In genomic region chr2:26315925-26316311, GRCm38 (mm10) we compare ENCODE assay signal across 8 mouse cellular contexts. TPM values are rescaled to one million over a fixed set of nuclear protein-coding genes. Genes with fewer than 3 reads are reported as not detected.
DNase-seq lines count a peak whose midpoint lies in the region; ATAC-seq and TF ChIP-seq lines count a peak whose summit lies in the region.

No protein-coding gene starts in this region.

- peak overlapping the region; percentile 71 for H3K9ac ChIP-seq in ES-E14 (ENCODE audit: insufficient read depth, low read depth, low read length, poor library complexity, severe bottlenecking)
- H3K9ac ChIP-seq in embryonic facial prominence, embryonic 15.5 days, result peak overlapping the region; percentile 94

- H3K36me3 ChIP-seq in ES-E14 (ENCODE audit: control insufficient read depth, insufficient read depth, low read length, poor library complexity, severe bottlenecking), result no peaks in the 10 kb centered on the region
- H3K36me3 ChIP-seq in embryonic facial prominence, embryonic 15.5 days, result no peaks in the 10 kb centered on the region
- peaks cover 2% of the 10 kb centered on the region for H3K36me3 ChIP-seq in megakaryocyte, embryonic 14.5 days (replicated peaks; ENCODE audit: low read length)

- no peak overlapping the region for H3K27ac ChIP-seq in ES-E14 (ENCODE audit: insufficient read depth, low read depth, low read length, poor library complexity, severe bottlenecking)
- peak overlapping the region; percentile 98 for H3K27ac ChIP-seq in embryonic facial prominence, embryonic 15.5 days (replicated peaks)

- DNase-seq in ES-E14 (ENCODE audit: low read depth, low spot score), result no peak
- DNase-seq in adrenal gland, adult 8-10 months, result peak; percentile 45
- DNase-seq in heart, postnatal 36 days, result peak; percentile 52 to 56
- DNase-seq in large intestine, adult 2 months (ENCODE audit: low read depth, low spot score), result peak; percentile 70
- DNase-seq in testis, postnatal 10 days (ENCODE audit: low spot score), result peak; percentile 76
- no peak for DNase-seq in yolk sac, embryonic 10.5 days (ENCODE audit: low spot score)

- H3K9me3 ChIP-seq in ES-E14 (ENCODE audit: control insufficient read depth, insufficient read depth, low read depth, low read length), result no peaks in the 10 kb centered on the region
- H3K9me3 ChIP-seq in embryonic facial prominence, embryonic 15.5 days (replicated peaks), result no peaks in the 10 kb centered on the region
- no peaks in the 10 kb centered on the region for H3K9me3 ChIP-seq in megakaryocyte, embryonic 14.5 days

- intact Hi-C loops in heart, postnatal 36 days (cut with DNase I), result loop anchor here (5.0 kb wide), 2 partner anchors 36 to 126 kb away; partner anchors contain the start of gene Dnlz

- peak overlapping the region; percentile 54 to 79 for H3K4me3 ChIP-seq in ES-E14 (ENCODE audit: insufficient read depth in 1 of 2, low read depth in 1 of 2, low read length in 2 of 2, poor library complexity in 1 of 2, severe bottlenecking in 1 of 2)
- H3K4me3 ChIP-seq in embryonic facial prominence, embryonic 15.5 days (replicated peaks), result peak overlapping the region; percentile 77
- peak overlapping the region; percentile 97 for H3K4me3 ChIP-seq in megakaryocyte, embryonic 14.5 days (replicated peaks)

- H3K4me2 ChIP-seq in embryonic facial prominence, embryonic 15.5 days (replicated peaks), result peak overlapping the region; percentile 77

- peaks cover 0 to 12% of the 10 kb centered on the region in 2 experiments; a peak in 1 of 4 replicates for H3K4me1 ChIP-seq in ES-E14 (ENCODE audit: control insufficient read depth in 2 of 2, insufficient read depth in 2 of 2, low read length in 2 of 2, poor library complexity in 1 of 2)
- H3K4me1 ChIP-seq in embryonic facial prominence, embryonic 15.5 days, result peaks cover 72% of the 10 kb centered on the region
- H3K4me1 ChIP-seq in megakaryocyte, embryonic 14.5 days, result peaks cover 84% of the 10 kb centered on the region

- no peaks in the 10 kb centered on the region for H3K27me3 ChIP-seq in embryonic facial prominence, embryonic 15.5 days
- peaks cover 26% of the 10 kb centered on the region for H3K27me3 ChIP-seq in megakaryocyte, embryonic 14.5 days (replicated peaks)

- ATAC-seq in embryonic facial prominence, embryonic 15.5 days (ENCODE audit: insufficient number of reproducible peaks, low FRiP score, low TSS enrichment, low read depth), result peak; percentile 1; the same call in 1 of the 2 replicates

- in situ Hi-C loops in ES-E14 (cut with MboI; ENCODE audit: low sequenced_read_pairs in 2 of 2, unreplicated experiment in 2 of 2), result loop anchor here in 1 of 2 experiments (25.0 kb wide), 1 partner anchor 246 kb away; no protein-coding TSS in a partner anchor

- under 1% methylated on average over 11 of the region's 11 CpGs for WGBS in embryonic facial prominence, embryonic 15.5 days
- WGBS in large intestine, adult 2 months, result 1% methylated on average over 11 of the region's 11 CpGs

TF ChIP-seq in ES-E14, 5 proteins besides CTCF, POLR2A, EP300 and RAD21:
- no peak for TF ChIP-seq ZNF384 (IDR thresholded peaks at IDR 0.05; ENCODE audit: low read depth, low read length)
- no peak for TF ChIP-seq CHD2 (IDR thresholded peaks at IDR 0.05; ENCODE audit: low read depth, low read length)
- TF ChIP-seq HCFC1 (IDR thresholded peaks at IDR 0.05; ENCODE audit: borderline replicate concordance, insufficient read depth, low read length), result no peak
- TF ChIP-seq ZC3H11A (IDR thresholded peaks at IDR 0.05; ENCODE audit: borderline replicate concordance, low read depth, low read length), result no peak
- TF ChIP-seq MAFK (IDR thresholded peaks at IDR 0.05; ENCODE audit: insufficient read depth, low read depth, low read length), result no peak

RNA-seq across cellular contexts. Expression of gene Gpsm1, which starts 0.6 kb away (rescaled TPM):
- total RNA-seq in ES-E14 (2012; rRNA removed), result 9.4 and 13.9 TPM in 2 replicates
- 10 to 100 TPM; 10.7 to 41.6 (median 24.6) TPM for total RNA-seq in adrenal gland, adult 8-10 months (2022)
- 52.0 and 52.1 TPM in 2 replicates for polyA plus RNA-seq in embryonic facial prominence, embryonic 15.5 days (2015; fragmentation: Nextera tagmentation; extraction: Ambion mirVana)
- total RNA-seq in heart, postnatal 36 days (2021), result 100 to 1,000 TPM; 208 to 243 TPM
- polyA plus RNA-seq in large intestine, adult 2 months (2012; rRNA removed), result 7.2 and 7.3 TPM in 2 replicates
- polyA plus RNA-seq in megakaryocyte, embryonic 14.5 days (2012; ENCODE audit: insufficient read depth, low replicate concordance), result 39.8 and 114 TPM in 2 replicates

RNA-seq across cellular contexts. Expression of gene Ccdc187, which starts 21.6 kb away (rescaled TPM):
- total RNA-seq in ES-E14 (2012; rRNA removed), result 0.18 and 0.90 TPM in 2 replicates
- total RNA-seq in adrenal gland, adult 8-10 months (2022), result 1 to 10 TPM in 3 of 4 experiments, under 1 TPM in 1; 0.32 to 4.1 (median 2.2) TPM
- 0.70 and 1.1 TPM in 2 replicates for polyA plus RNA-seq in embryonic facial prominence, embryonic 15.5 days (2015; fragmentation: Nextera tagmentation; extraction: Ambion mirVana)
- total RNA-seq in heart, postnatal 36 days (2021), result under 1 TPM; 0.03 to 0.08 TPM
- polyA plus RNA-seq in large intestine, adult 2 months (2012; rRNA removed), result 0.32 and 0.37 TPM in 2 replicates
- not detected in 2 replicates for polyA plus RNA-seq in megakaryocyte, embryonic 14.5 days (2012; ENCODE audit: insufficient read depth, low replicate concordance)

RNA-seq across cellular contexts. Expression of gene Dnlz, which starts 36.0 kb away (rescaled TPM):
- total RNA-seq in ES-E14 (2012; rRNA removed), result 6.8 and 8.0 TPM in 2 replicates
- total RNA-seq in adrenal gland, adult 8-10 months (2022), result 10 to 100 TPM; 21.0 to 23.8 (median 21.9) TPM
- polyA plus RNA-seq in embryonic facial prominence, embryonic 15.5 days (2015; fragmentation: Nextera tagmentation; extraction: Ambion mirVana), result 30.2 and 31.9 TPM in 2 replicates
- total RNA-seq in heart, postnatal 36 days (2021), result 10 to 100 TPM; 21.1 to 21.4 TPM
- 21.5 and 24.6 TPM in 2 replicates for polyA plus RNA-seq in large intestine, adult 2 months (2012; rRNA removed)
- polyA plus RNA-seq in megakaryocyte, embryonic 14.5 days (2012; ENCODE audit: insufficient read depth, low replicate concordance), result 34.4 and 35.3 TPM in 2 replicates

RNA-seq across cellular contexts. Expression of gene Card9, which starts 44.8 kb away (rescaled TPM):
- 0.76 and 1.6 TPM in 2 replicates for total RNA-seq in ES-E14 (2012; rRNA removed)
- total RNA-seq in adrenal gland, adult 8-10 months (2022), result 1 to 10 TPM; 1.1 to 3.4 (median 2.2) TPM
- 0.84 and 1.7 TPM in 2 replicates for polyA plus RNA-seq in embryonic facial prominence, embryonic 15.5 days (2015; fragmentation: Nextera tagmentation; extraction: Ambion mirVana)
- total RNA-seq in heart, postnatal 36 days (2021), result 1 to 10 TPM; 1.4 to 1.5 TPM
- polyA plus RNA-seq in large intestine, adult 2 months (2012; rRNA removed), result 13.3 and 41.9 TPM in 2 replicates
- 29.8 and 81.2 TPM in 2 replicates for polyA plus RNA-seq in megakaryocyte, embryonic 14.5 days (2012; ENCODE audit: insufficient read depth, low replicate concordance)

Comparison
In these comparisons a context has a peak if more than half of its experiments do, and no peak if none do; other contexts are left out.
1. DNase-seq: peak in adrenal gland, adult 8-10 months (single experiment), heart, postnatal 36 days (2 of 2), large intestine, adult 2 months (single experiment) and testis, postnatal 10 days (single experiment); none in ES-E14 (single experiment) and yolk sac, embryonic 10.5 days (single experiment).
2. RNA of gene Gpsm1, which starts 0.6 kb away (total RNA-seq): 208 to 243 TPM in heart, postnatal 36 days; 10.7 to 41.6 TPM in adrenal gland, adult 8-10 months and 9.4 to 13.9 TPM in ES-E14; every median in the first group is over 4 times any median in the second.
3. Peak in every context shown above with its lines, with median percentiles within 50 percentile points of each other: H3K4me3 ChIP-seq.